Comparison of ENCODE assay signal across 8 mouse cellular contexts in the genomic region with DNA sequence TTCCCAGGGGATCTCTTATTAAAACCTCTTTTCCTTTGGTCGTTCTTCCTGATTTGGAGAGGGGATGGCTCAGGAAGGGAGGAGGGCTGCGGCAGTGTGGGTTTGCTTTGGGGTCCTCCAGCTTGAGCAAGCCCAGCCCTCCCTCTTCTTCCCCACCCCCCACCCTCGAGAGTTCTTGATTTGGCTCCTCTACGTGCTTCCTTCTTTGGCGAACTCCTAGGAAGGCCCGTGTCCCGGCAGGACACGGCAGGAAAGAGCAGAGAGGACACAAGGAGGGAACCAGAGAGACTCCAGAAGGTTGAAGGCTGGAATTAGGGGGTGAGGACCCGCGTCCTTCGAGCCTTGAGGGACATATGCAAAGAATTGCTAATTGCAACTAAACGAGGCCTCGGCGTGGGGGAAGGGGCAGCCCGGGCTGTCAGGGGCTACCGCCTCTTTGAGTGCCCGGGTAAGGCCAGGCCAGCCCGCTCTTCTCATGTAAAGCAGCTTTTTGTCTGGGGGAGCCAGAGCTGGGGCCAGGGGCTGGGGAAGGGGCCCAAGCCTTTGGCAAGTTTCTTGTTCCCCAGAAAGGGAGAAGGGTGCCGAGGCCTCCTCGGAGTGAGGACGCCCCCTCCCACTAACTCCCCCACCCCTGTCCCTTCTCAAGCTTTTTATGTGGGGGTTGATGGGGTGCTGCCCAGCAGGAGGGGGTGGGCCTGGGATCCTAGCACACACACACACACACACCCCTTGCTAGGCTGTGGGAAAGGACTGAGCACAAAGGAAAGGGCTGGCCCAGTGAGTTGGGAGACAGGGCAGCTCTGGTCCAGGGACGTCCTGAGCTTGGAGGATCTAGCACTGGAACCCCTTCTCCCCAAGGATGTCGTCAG. TPM values are rescaled to one million over a fixed set of nuclear protein-coding genes. Genes with fewer than 3 reads are reported as not detected.
DNase-seq lines count a peak whose midpoint lies in the region; ATAC-seq and TF ChIP-seq lines count a peak whose summit lies in the region.

Gene Gm11627 (minus strand): TSS at position 297 of the 869 bp plus-strand sequence.

- H3K4me3 ChIP-seq in kidney, postnatal 0 days (replicated peaks; ENCODE audit: low read depth, low read length) = peak within 1 kb of the TSS; percentile 5
- H3K4me3 ChIP-seq in limb, embryonic 10.5 days = peak within 1 kb of the TSS; percentile 51
- peak within 1 kb of the TSS; percentile 22 for H3K4me3 ChIP-seq in neural tube, embryonic 11.5 days (ENCODE audit: low read depth, low read length)

- no peaks in the 10 kb centered on the region for H3K36me3 ChIP-seq in kidney, postnatal 0 days (ENCODE audit: insufficient read depth, low read length)
- no peaks in the 10 kb centered on the region for H3K36me3 ChIP-seq in limb, embryonic 10.5 days
- H3K36me3 ChIP-seq in neural tube, embryonic 11.5 days (ENCODE audit: control insufficient read depth, insufficient read depth, low read length) = no peaks in the 10 kb centered on the region

- TF ChIP-seq CTCF in kidney, postnatal 0 days (IDR thresholded peaks at IDR 0.05; ENCODE audit: low read depth) = no peak
- TF ChIP-seq CTCF in brain, embryonic 14.5 days (IDR thresholded peaks at IDR 0.05; ENCODE audit: borderline replicate concordance, extremely low read depth, insufficient read depth, insufficient read length) = no peak

- peaks cover 9% of the 10 kb centered on the region for H3K4me1 ChIP-seq in kidney, postnatal 0 days (replicated peaks; ENCODE audit: insufficient read depth, low read length)
- H3K4me1 ChIP-seq in limb, embryonic 10.5 days = peaks cover 50% of the 10 kb centered on the region
- peaks cover 35% of the 10 kb centered on the region for H3K4me1 ChIP-seq in neural tube, embryonic 11.5 days (ENCODE audit: control insufficient read depth, insufficient read depth, low read length)

- 12% methylated on average over 23 of the region's 23 CpGs for WGBS in kidney, postnatal 0 days
- WGBS in limb, embryonic 10.5 days = 12% methylated on average over 23 of the region's 23 CpGs
- 8% methylated on average over 23 of the region's 23 CpGs for WGBS in neural tube, embryonic 11.5 days

- peak within 1 kb of the TSS; percentile 38; the same call in 1 of the 2 replicates for H3K9ac ChIP-seq in kidney, postnatal 0 days (ENCODE audit: low read depth, low read length)
- peak within 1 kb of the TSS; percentile 51 for H3K9ac ChIP-seq in neural tube, embryonic 11.5 days (ENCODE audit: low read length)

- ATAC-seq in kidney, postnatal 0 days (replicated peaks; ENCODE audit: low FRiP score, low read depth) = peak; percentile 14; the same call in 1 of the 2 replicates
- peak; percentile 74 for ATAC-seq in neural tube, embryonic 11.5 days (ENCODE audit: insufficient read depth, low FRiP score, low TSS enrichment)
- no peak for ATAC-seq in cerebellum, adult (ENCODE audit: insufficient number of reproducible peaks, low FRiP score, low TSS enrichment)

- TF ChIP-seq POLR2A in brain, embryonic 14.5 days (IDR thresholded peaks at IDR 0.05; ENCODE audit: borderline replicate concordance, extremely low read depth, insufficient read depth, insufficient read length, poor library complexity, severe bottlenecking) = no peak; the same call in 1 of the 2 replicates

- DNase-seq in kidney, postnatal 0 days (ENCODE audit: low spot score) = no peak
- DNase-seq in kidney, adult 8-10 months = no peak
- peak; percentile 94 for DNase-seq in brain, embryonic 14.5 days (ENCODE audit: low read depth)
- peak; percentile 20 to 40 for DNase-seq in frontal cortex, postnatal 14 days (ENCODE audit: low spot score in 2 of 2)
- DNase-seq in limb, embryonic 10.5 days (ENCODE audit: low spot score) = peak; percentile 69
- peak; percentile 82 for DNase-seq in neural tube, embryonic 11.5 days (ENCODE audit: low spot score)
- no peak for DNase-seq in Muller cell, postnatal 12 days (ENCODE audit: inconsistent ontology term)

- H3K4me2 ChIP-seq in kidney, postnatal 0 days (ENCODE audit: low read length) = peak within 1 kb of the TSS; percentile 53
- H3K4me2 ChIP-seq in neural tube, embryonic 11.5 days (ENCODE audit: low read depth) = peak within 1 kb of the TSS; percentile 52

- H3K27me3 ChIP-seq in kidney, postnatal 0 days (ENCODE audit: insufficient read depth, low read length) = no peaks in the 10 kb centered on the region
- peaks cover 26% of the 10 kb centered on the region for H3K27me3 ChIP-seq in limb, embryonic 10.5 days (ENCODE audit: low read depth, poor library complexity, severe bottlenecking)
- H3K27me3 ChIP-seq in neural tube, embryonic 11.5 days (ENCODE audit: control insufficient read depth, insufficient read depth, low read length) = no peaks in the 10 kb centered on the region

- peak within 1 kb of the TSS; percentile 78 for H3K27ac ChIP-seq in kidney, postnatal 0 days
- H3K27ac ChIP-seq in limb, embryonic 10.5 days = peak within 1 kb of the TSS; percentile 90
- peak within 1 kb of the TSS; percentile 77 for H3K27ac ChIP-seq in neural tube, embryonic 11.5 days (ENCODE audit: low read depth, low read length)

- no peaks in the 10 kb centered on the region for H3K9me3 ChIP-seq in kidney, postnatal 0 days (replicated peaks; ENCODE audit: low read length)
- no peaks in the 10 kb centered on the region for H3K9me3 ChIP-seq in limb, embryonic 10.5 days (replicated peaks)
- H3K9me3 ChIP-seq in neural tube, embryonic 11.5 days (ENCODE audit: control insufficient read depth, low read length) = no peaks in the 10 kb centered on the region

RNA-seq across cellular contexts. Expression of gene Gm11627, which starts in this region (rescaled TPM):
- 8.6 and 8.9 TPM in 2 replicates for polyA plus RNA-seq in kidney, postnatal 0 days (2015; fragmentation: Nextera tagmentation; extraction: Ambion mirVana)
- polyA plus RNA-seq in brain, embryonic 14.5 days (2012; rRNA removed) = 3.6 and 4.6 TPM in 2 replicates
- polyA plus RNA-seq in limb, embryonic 10.5 days (2016; fragmentation: Nextera tagmentation; extraction: Ambion mirVana) = 2.5 and 3.3 TPM in 2 replicates
- 7.1 and 9.9 TPM in 2 replicates for polyA plus RNA-seq in neural tube, embryonic 11.5 days (2014; fragmentation: Nextera tagmentation; extraction: Ambion mirVana)

Comparison
In these comparisons a context has a peak if more than half of its experiments do, and no peak if none do; other contexts are left out.
1. DNase-seq: peak in brain, embryonic 14.5 days (single experiment), frontal cortex, postnatal 14 days (2 of 2), limb, embryonic 10.5 days (single experiment) and neural tube, embryonic 11.5 days (single experiment); none in kidney, postnatal 0 days (single experiment), kidney, adult 8-10 months (0 of 2) and Muller cell, postnatal 12 days (single experiment).
2. Peak in every context shown above with its lines, with median percentiles within 50 percentile points of each other: H3K27ac ChIP-seq and H3K4me3 ChIP-seq.